Mouse (Mus musculus) ES-CJ7 (cell line): ENCODE results near the gene Pcbp1.

Experiments
- DNase-seq: peaks from one replicate; pipeline ENCODE4 v3.0.0; 2011; ENCODE audit warnings: low read depth, low spot score

Gene Pcbp1

DNA sequence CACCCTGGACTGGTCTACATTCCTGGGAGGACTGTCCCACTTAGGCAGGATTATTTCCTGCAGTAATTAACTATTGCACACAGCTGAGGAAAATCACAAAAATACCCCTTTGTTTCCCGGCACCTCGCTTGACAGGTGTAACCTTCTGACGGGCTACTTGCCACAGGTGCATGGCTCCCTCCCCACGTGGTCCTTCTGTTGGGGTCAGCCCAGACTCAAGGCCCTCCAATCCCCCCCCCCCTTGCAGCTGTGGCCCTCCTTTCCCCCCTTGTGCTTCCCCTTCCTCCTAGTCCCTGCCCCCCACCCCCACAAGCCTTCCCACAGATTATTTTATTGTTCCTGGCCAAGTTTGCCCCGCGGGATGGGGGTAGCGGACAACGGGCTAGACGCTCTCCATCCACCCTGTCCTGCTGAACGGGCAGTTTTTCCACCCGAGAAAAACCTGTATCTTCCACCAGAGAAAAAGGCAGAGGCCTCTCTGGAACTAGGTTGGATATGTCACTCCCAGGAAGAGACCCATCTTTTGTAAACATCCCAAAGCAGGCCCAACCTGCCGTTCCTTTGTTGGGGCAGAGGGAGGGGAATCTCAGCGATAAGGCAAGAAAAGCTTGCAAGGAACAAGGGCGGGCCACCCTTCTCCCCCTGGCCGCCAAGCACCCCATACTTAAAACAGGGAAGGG is 2.2 kb downstream of the Pcbp1 start:
- DNase-seq = peak; percentile 50

DNA sequence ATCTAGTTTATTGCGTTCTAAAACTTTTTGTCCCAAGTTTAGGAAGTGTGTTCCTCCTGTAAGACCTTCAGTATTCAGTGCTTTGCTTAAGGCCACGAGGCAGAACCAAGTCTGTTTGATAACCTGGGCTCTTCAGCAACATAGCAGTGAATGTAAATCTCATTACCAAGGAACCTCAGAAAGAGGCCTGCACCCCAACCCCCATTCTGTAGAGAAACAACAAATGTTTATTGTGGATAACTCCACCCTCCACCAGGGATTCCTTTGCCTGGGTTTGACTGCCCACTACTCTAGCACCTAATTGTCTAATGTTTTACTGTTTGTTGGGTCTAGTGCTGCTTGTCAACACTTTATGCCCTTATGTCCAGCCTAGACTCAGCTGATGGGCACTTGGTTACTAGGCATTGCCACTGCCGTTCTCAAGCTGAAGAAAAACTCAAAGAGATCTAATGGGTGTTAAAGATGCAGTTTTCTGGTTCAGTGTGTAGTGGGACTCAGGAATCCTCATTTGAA is 2.8 kb downstream of the Pcbp1 start:
- no peak for DNase-seq

DNA sequence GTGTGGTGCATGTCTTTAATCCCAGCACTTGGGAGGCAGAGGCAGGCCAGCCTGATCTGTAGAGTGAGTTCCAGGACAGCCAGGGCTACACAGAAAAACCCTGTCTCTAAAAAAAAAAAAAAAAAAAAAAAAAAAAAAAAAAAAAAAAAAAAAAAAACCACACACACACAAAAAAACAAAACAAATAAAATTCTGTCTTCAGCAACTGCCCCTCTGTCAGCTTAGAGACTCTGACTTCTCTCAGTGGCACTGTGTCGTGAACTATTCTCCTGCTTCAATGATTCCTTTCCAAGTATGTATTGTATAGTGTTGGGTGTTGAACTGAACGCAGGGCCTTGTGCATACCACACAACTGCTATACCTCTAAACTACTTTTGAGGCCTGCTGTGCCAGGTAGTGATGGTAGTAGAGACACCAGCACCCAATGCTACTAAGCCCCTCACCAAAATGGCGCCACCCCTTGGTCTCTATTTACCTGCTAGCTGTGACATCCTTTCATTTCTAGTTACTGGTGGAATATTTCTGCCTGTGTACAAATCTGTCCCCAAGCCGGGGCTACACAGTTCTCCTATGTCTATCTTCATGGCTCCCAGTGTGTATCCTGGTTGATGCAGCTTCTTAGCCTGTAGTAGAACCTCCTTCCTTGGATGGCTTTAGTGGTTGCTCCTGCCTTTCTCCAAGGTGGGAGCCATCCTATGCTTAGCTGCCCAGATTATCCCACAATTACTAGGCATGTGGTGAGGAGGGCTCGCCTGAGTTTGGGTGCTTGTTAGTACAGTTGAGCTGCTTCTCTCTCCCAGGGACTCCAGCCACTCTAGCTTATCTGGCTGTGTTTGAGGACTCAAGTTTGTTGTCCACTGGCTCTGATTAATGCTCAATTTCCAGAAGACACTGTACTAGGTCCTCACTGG is 3.9 kb downstream of the Pcbp1 start:
- peak; percentile 62 for DNase-seq

DNA sequence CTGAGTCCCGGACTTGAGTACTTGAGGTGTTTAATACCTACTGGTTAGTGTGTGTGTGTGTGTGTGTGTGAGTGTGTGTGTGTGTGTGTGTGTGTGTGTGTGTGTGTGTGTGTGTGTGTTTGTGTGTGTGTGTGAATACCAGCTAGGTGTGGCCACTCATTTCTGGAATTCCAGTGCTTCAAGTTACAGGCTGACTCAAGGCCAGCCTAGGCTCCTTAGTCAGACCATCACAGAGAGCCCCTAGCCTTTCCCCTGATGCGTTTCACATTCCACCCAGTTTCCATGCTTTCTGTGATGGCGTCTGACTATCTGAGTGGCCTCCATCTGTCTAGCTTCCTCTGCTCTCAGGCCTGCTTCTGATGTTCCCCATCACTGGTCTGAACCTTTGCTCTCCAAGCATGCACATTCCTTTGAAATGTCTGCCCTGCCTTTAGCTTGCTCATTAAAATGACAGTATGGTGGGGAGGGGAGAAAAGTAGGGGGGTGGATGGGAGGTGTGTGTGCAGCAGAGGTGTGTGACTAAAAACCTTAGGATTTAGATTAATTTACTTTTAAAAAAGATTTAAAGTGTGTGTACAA is 6.3 kb downstream of the Pcbp1 start:
- DNase-seq = peak; percentile 94

GRCm38 (mm10) chr6:86516021-86516420 is 10.1 kb downstream of the Pcbp1 start:
- DNase-seq = peak; percentile 68

DNA sequence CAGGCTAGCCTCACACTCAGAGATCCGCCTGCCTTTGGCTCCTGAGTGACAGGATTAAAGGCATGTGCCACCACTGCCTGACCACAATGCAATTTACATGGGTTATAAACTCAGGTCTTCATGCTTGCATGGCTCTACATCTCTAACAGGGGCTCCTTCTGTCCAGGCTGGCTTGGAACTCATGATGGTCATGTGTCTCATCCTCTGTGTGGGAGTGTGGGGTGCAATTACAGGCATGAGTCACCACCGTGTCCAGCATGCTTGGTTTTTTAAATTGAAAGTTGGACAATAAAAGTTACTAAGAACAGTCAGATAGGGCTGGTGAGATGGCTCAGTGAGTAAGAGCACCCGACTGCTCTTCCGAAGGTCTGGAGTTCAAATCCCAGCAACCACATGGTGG is 12.8 kb downstream of the Pcbp1 start:
- no peak for DNase-seq

DNA sequence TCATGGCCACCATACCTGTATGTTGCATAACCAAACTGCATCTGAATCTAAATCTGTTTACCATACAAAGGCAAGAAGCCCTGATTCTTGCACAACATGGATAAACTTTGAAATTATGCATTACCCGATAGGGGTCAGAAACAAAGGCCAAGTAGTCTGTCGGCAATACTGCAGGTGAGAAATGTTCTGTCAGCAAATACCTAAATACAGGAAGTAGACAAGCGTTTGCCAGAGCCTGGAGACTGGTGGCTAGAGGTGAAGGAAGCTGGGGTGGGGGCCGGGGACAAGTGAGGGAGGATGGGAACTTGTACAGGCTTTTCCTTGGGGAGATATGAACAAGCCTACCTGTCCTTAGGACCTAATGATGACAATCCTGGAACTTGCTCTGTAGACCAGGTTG is 15.1 kb downstream of the Pcbp1 start:
- no peak for DNase-seq

DNA sequence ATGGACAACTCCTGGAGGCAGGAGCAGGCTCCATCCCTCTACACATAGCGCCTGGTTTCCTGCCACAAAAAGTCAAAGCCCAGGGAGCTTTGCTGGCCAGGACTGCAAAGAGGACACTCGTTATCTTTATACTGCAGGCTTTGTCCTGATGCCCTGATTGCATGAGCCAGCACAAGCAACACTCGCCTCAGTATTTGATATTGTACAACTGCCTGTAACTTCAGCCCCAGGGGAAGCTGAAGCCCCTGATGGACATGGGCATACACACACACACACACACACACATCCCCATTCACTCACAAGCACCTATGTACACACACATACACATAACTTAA is 16.3 kb downstream of the Pcbp1 start:
- no peak for DNase-seq

DNA sequence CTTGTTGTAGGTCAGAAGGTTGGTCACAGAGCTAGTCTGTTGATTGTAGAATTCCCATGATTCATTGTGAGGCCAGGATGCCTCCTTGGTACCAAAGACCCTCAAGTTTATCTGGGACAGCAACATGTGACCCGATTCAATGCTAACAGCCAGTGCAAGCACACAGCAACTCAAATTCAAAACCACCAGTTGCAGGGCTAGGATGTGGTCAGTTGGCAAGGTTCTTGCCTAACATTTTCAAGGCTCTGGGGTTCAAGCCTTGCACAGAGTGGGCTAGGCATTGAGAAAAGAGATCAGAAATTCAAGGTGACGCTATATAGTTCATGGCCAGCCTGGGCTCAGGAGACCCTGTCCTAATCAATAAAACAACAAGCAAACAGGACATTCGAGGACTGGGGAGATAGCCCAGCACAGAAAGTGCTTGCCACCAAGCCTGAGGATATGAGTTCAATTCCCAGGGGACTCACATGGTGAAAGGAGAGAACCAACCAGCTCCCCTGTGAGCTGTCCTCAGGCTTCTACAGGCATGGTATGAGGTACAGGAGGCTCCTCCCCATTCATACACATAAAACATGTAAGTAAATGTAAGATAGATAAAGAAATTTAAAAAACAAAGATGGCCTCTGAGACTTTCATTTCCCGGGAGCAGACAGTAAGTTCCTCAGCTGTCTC is 16.8 kb downstream of the Pcbp1 start:
- DNase-seq = no peak

DNA sequence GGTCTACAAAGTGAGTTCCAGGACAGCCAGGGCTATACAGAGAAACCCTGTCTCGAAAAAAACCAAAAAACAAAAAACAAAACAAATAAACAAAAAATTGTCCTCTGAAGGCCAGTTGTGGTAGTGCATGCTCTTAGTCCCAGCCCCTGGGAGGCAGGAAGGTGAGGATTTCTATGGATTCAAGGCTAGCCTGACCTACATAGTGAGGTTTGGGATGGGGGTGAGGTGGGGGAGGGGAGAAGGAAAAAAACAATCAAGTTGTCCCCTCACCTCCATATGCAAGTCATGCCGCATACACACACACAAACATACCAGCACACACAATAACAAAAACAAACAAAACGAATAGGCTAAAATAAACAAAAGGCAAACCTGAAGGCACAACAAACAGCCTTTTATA is 17.4 kb downstream of the Pcbp1 start:
- DNase-seq = no peak

- peak; percentile 68 for DNase-seq
These were observed 19.0 kb downstream of the Pcbp1 start for GRCm38 (mm10) chr6:86507116-86507515.

GRCm38 (mm10) chr6:86506309-86506708 is 19.8 kb downstream of the Pcbp1 start:
- DNase-seq = peak; percentile 63

DNA sequence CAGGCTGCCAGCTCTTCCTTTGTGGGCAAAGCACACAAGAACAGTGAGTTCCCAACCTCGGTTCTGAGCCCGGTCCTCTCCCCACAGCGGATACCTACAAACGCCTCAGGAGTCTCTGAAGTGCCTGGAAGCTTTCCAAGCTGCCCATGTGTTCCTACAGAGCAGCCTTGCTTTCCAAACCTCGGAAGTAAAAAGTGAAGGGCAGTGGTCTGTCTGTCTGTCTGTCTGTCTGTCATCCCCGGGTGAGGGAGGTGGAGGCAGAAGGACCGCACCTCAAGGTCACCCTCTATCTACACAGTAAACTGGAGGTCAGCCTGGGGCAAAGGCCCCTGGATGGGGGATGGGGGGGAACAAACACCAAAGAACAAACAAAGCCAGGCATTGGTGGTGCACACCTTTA is 20.4 kb downstream of the Pcbp1 start:
- peak; percentile 69 for DNase-seq

DNA sequence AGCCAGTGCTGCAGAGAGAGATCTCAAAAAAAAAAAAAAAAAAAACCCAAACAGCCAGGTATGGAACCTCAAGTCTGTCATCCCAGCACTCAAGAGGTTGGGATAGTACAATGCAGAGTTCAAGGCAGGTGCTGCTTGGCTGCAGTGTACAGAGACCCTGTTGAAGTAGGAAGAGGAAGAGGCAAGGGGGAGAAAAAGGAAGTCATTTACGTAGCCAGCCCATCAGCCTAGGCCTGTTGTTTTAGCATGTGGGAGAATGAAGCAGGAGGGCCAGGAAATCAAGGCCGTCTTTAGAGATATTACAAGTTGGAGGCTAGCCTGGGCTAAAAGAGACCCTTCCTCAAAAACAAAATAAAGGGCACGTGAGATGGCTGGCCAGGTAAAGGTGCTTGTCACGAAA is 22.6 kb downstream of the Pcbp1 start:
- no peak for DNase-seq

DNA sequence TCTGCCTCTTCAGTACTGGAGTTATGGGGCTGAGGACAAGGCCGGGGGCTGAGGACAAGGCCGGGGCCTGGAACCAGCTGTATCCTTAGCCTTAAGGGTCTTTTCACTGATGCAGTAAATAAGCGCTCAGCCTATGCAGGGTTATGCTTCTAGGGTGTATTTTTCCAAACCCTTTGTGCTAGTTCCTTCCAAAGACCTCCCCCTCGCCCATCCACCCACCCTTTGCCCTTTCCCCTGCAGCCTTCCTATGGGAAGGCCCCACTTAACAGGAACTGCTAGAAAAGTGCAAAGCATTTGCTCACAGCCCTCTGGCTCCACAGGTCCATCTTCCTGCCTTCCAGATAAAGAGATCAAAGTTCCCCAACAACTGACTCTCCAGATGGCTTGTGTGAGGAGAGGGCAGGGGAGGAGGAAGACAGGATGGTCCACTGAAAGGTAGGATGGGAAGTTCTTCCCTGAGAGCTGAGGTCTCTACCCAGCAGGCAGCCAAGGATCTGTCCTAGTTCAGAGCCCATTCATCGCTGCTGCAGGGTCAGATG is 26.5 kb downstream of the Pcbp1 start:
- DNase-seq = no peak

DNA sequence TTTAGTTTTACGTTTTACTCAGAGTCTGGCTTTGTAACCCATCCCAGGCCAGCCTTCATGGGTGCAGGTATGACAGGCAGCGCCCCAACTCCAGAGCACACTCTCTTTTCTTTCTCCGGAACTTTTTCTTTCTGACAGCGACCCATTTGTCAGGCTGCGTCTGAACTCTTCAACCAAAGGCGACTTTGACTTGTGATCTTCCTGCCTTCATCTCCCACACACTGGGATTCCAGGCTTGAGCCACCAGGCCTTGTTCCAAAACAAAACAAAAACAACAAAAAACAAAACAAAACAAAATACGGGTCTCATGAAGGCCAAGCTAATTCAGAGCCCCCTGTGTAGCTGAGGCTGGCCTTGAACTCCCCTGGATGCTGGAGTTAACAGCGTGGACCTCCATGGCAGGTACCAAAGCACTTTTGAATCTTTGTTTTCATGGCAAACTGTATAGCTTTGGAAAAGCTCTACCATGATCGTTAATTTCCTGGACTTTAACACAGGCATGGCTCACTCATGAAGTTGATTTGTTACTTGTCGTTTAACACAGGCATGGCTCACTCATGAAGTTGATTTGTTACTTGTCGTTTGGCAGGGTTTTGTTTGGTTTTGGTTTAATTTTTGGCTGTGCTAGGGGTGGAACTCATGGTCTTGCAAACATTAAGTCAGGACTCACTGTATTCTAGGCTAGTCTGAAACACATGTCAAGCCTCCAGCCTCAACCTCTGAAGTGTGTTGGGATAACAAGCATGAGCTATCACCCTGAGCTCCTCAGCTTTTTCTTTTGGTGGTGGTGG is 28.0 kb downstream of the Pcbp1 start:
- DNase-seq = no peak

DNA sequence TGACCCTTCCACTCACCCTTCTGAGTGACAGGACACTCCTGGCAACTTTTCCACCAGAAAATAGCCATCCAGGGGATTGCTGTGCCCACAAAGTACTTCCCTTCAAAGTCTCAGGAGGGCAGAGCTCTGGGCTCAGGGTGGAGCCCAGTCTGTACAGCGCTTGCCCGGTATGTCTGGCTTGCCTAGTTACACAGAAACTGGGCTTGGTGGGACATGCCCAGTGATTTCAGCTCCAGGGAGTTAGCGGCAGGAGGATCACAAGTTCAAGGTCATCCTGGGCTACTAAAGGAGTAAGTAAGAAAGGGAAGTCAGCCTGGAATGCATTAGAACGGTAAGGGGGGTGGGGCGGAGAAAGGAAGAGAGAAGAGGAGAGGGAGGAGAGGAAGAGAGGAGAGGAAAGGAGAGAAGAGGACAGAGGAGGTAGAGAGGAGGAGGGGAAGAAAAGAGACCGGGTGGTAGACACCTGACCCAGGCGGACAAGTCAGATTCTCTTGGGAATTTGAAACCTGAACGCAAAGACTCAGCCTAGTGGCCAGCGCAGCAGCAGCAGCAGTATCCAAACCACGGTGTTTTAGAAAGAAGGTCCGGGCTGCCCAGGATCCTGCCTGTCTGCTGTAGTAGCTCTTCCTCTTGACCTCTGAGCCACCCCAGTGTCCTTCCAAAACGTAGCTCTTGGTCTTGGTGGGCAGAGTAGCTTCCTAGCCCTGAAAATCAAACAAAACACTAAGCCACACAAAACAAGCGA is 28.9 kb downstream of the Pcbp1 start:
- DNase-seq = peak; percentile 95

DNA sequence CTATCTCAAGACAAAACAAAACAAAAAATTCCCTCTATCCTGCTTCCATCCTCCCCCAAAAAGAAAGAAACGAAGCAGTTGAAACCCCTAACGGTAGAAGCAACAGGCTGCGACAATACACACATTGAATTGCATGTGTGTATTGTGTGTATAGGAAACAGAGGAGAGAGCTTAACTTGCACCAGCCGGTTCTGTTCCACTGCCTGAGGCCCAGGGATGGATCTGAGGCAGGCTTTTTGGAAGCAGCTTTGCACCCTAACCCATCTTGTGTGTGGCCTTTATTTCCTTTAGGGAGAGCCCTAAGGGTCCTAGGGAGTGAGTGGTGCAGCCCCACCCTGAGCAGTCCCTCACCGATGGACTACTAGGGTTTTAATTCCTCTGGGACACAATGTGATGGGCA is 29.5 kb downstream of the Pcbp1 start:
- DNase-seq = peak; percentile 56

- peak; percentile 64 for DNase-seq
These were observed 30.0 kb downstream of the Pcbp1 start for GRCm38 (mm10) chr6:86496127-86496526.

- peak; percentile 75 for DNase-seq
These were observed 30.5 kb downstream of the Pcbp1 start for GRCm38 (mm10) chr6:86495661-86496060.
